Mouse (Mus musculus) cortical plate, adult 2 months (tissue): Measurements from ENCODE around the gene Sec31b.

Experiments
- CTCF ChIP-seq: fragments of 200-500 bp; IDR thresholded peaks from 2 replicates; pipeline ENCODE4 v1.5.1; 2011; ENCODE audit warnings: mild to moderate bottlenecking, control low read depth, low read length; ENCODE audit not compliant: insufficient read depth; ENCODE audit errors: extremely low read depth
- POLR2A ChIP-seq: fragments of 200-500 bp; IDR thresholded peaks from 2 replicates; pipeline ENCODE4 v1.6.1; 2011; ENCODE audit warnings: mild to moderate bottlenecking, low read length, control low read depth; ENCODE audit not compliant: insufficient read depth; ENCODE audit errors: extremely low read depth

GRCm38 (mm10) chr19:44544372-44544771 lies 1.3 kb downstream of the Sec31b start:
- no peak for TF ChIP-seq CTCF
- no peak for TF ChIP-seq POLR2A
